Mouse (Mus musculus): ENCODE results near the gene Pip5k1b.

- TF ChIP-seq CTCF (IDR thresholded peaks at IDR 0.05), result no peak; the same call in none of the 2 replicates
- TF ChIP-seq POLR2A (IDR thresholded peaks at IDR 0.05; ENCODE audit: insufficient read depth, low read depth, low read length), result no peak
Observed at GRCm38 (mm10) chr19:24280601-24281228, 275.0 kb downstream of the Pip5k1b start, which contains the start of gene Fxn.
